Mouse (Mus musculus) T-cell, adult 2 months (primary cell): ENCODE data around the gene Plod3.
A peak's percentile ranks its signal among the peaks of the same experiment; 100 is the strongest.

ENCODE experiments used
- DNase-seq: peaks from one replicate; pipeline ENCODE4 v3.0.0; 2022; ENCODE audit warnings: low spot score

Plod3 gene

DNA sequence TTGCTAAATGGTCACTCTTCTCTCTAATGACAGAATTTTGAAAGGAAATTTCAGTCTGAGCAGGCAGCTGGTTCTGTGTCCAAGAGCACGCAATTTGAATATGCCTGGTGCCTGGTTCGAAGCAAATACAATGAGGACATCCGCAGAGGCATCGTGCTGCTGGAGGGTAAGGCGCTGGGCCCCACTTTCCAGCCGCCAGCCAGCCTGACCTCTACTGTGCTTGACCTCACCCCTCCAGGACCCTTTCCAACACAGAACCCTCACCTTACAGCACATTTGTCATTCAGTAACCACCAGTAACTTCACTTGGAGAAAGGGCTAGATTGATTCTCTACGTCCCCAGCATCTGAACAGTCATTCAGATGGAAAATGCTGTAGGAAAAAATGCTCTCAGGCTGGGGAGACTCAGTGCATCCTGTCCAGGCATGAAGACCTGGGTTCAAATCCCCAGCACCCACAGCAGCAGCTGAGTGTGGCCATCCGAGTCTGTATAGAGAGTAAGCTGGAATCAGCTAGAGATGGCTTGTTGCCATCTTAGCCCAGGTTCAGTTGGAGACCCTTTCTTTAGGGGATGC is 23.8 kb upstream of the Plod3 start:
- no peak for DNase-seq

- DNase-seq = no peak
These were observed 21.6 kb upstream of the Plod3 start for GRCm38 (mm10) chr5:136965210-136965609.

GRCm38 (mm10) chr5:136965686-136966085 is 21.1 kb upstream of the Plod3 start:
- DNase-seq = no peak

DNA sequence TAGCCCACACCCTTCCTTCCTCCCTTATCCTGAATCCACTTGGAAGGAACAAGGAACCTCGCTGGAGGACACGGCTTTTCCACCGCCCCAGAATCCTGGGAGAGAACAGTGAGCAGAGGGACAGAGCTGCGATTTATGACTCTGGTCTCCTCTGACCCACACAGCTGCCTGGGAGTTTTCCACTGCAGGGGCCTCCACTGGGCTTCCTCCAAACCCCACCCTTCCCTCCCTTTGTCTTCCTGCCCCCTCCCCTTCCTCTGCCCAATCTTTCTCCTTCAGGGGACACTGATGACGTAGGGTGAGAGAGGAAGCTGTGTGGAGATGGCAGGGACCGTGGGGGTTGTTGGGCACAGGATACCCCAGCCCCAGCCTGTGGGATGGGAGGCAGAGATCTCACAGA is 20.5 kb upstream of the Plod3 start, which contains the start of gene Cldn15:
TSS of gene Cldn15 (plus strand) at position 286 of the 400 bp plus-strand sequence.
- DNase-seq = no peak

- DNase-seq = no peak
These were observed 19.9 kb upstream of the Plod3 start for GRCm38 (mm10) chr5:136966861-136967455.

DNA sequence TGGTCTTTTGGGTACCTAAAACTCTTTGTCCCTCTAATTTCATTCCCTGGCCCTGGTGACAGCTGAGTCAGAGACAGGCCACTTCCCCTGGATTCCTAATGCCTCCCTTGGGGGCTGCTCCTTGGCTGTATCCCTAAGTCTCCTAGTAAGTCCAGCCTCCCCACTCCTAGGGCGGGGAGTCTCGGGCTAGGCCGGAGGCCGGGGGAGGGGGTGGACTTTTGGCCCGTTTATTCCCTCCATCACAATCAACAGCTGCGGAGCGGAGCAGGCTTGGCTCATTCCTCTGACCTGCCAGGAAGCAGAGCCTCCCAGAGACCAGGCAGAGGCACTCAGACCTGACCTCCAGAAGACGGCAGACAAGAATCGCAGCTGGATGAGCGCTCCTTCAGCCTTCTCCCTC is 19.2 kb upstream of the Plod3 start:
- DNase-seq = no peak

DNA sequence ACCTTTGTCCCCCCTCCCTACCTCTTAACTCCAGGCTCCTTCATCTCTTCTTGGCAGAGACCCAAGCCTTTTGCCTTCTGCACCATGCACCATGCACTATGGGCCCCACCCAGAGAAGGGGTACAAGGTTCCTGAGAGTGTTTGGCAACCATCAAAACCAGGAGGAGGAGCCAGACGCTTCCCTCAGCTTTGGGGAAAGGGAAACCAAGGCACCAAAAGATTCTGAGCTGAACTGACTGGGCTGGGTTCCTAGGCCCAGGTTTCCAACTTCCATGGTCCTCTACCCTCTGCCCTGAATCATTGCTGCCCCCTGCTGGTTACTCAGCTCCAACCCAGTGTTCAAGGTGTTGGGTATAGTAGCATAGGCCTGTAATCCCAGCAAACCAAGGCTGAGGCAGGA is 16.1 kb upstream of the Plod3 start:
- peak; percentile 67 for DNase-seq

GRCm38 (mm10) chr5:136973670-136974069 is 13.1 kb upstream of the Plod3 start:
- no peak for DNase-seq

GRCm38 (mm10) chr5:136977769-136978168 is 9.1 kb upstream of the Plod3 start:
- no peak for DNase-seq

GRCm38 (mm10) chr5:136979762-136980161 is 7.1 kb upstream of the Plod3 start:
- DNase-seq = no peak

GRCm38 (mm10) chr5:136980974-136981373 is 5.8 kb upstream of the Plod3 start:
- no peak for DNase-seq

DNA sequence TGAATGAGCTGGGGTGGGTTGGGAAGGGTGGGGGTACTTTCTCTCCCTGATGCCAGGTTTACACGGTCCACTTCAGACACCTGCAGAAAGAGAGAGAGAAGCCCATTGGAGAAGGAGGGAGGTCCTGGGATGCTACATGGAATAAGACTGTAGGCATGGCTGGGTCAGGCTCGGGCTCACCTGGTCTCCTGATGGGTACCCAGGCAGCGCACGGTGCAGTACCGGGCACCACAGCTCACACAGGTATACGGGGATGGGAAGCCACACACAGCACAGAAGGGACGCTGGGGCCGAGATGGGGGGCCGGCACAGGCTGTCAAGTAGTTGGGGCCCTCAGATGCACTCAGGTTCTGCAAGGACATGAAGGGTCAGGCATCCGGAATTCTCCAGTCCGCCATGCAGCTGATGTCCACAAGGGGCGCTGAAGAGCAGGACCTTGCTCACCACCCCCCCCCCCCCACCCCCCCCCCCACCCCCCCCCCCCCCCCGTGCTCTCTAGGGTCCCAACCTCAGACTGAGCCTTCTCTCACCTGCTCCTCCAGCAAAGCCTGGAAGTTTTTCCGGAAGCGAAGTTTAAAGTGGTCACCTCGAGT is 4.4 kb upstream of the Plod3 start:
- peak; percentile 25 for DNase-seq

GRCm38 (mm10) chr5:136984828-136985227 is 2.0 kb upstream of the Plod3 start:
- no peak for DNase-seq

- peak; percentile 34 for DNase-seq
These were observed 517 bp downstream of the Plod3 start for GRCm38 (mm10) chr5:136987138-136987933.

- DNase-seq = no peak
These were observed 1.1 kb downstream of the Plod3 start, which contains the start of gene Znhit1 for GRCm38 (mm10) chr5:136987934-136988271. TSS of gene Znhit1 (minus strand) at chr5:136988021.

- DNase-seq = no peak
These were observed 1.6 kb downstream of the Plod3 start for GRCm38 (mm10) chr5:136988420-136988819.

GRCm38 (mm10) chr5:136989801-136990200 is 3.0 kb downstream of the Plod3 start:
- DNase-seq = no peak

- no peak for DNase-seq
These were observed 12.6 kb downstream of the Plod3 start for GRCm38 (mm10) chr5:136999449-136999848.

GRCm38 (mm10) chr5:137000612-137001011 is 13.8 kb downstream of the Plod3 start:
- no peak for DNase-seq

DNA sequence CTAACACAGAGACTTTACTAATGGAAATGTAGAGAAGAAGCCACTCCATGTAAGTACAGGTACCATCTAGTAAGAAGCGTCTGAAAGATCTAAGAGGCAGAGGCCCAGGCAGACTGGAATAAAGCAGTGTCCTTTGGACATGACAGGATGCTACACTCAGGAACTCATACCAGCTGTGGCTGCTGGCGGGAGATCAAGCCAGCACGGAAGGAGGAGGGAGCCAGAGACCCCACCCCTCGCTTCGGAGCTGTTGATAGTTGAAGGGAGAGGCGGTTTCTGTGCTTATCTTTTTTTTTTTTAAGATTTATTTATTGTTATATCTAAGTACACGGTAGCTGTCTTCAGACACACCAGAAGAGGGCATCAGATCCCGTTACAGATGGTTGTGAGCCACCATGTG is 20.5 kb downstream of the Plod3 start:
- no peak for DNase-seq

DNA sequence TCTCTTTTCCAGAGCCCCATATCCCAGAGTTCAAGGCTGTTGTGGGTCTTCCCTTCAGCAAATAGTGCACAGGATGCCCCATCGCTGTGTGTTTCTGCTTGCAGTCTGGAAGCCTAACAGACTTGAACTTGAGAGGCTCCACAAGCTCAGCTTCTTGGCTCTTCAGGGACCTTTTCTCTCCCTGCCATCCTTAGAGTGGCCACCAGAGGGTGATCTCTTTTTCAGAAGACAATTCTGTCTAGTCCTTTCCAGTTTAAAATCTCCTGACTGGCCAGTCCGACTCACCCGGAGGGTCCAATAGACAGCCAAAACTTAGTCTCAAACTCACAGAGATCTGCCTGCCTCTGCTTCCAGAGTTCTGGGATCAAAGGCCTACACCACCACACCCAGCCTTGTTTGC is 23.2 kb downstream of the Plod3 start:
- no peak for DNase-seq

DNA sequence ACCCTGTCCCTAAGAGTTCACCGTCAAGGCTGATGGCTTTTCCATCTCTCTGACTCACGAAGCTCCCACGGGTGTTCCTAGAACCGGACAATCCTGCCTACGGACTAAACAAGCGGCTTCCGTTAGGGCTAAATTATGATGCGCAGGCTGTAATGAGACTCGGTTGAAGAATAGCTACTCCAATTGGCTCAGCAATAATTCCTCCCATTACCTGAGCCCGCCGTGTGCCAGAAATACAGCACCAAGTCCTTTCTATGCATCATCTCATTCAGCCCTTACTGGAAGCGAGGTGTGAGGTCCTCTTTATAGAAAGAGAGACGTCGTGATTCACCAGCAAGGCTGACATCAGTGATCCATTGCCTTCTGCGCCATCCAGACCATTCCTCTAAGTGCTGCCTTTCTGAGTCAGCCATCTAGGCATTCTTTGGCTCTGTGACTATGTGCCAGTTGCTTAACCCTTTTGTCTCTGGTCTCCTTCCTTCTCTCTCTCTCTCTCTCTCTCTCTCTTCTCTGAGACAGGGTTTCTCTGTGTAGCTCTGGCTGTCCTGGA is 25.7 kb downstream of the Plod3 start:
- DNase-seq = no peak

- no peak for DNase-seq
These were observed 29.1 kb downstream of the Plod3 start for GRCm38 (mm10) chr5:137015913-137016312.
